Mouse (Mus musculus) hindbrain, embryonic 16.5 days (tissue): ENCODE results near the gene Mrpl30. TPM values are rescaled to one million over a fixed set of nuclear protein-coding genes. Genes with fewer than 3 reads are reported as not detected.

Experiments
- ATAC-seq: fragments of 200-750 bp; cut with Nextera tagmentation; 2 replicates; pipeline ENCODE4 v1.8.0; 2017; ENCODE audit warnings: moderate TSS enrichment, moderate library complexity
- H3K27ac ChIP-seq: fragments of 300-500 bp; sonication (generic); 2 replicates; pipeline ENCODE4 v1.5.1; 2014; ENCODE audit warnings: low read depth, mild to moderate bottlenecking, control low read depth, low read length, moderate library complexity
- H3K27me3 ChIP-seq: fragments of 300-500 bp; sonication (generic); replicated peaks from 2 replicates; pipeline ENCODE4 v1.6.1; 2014; ENCODE audit warnings: low read length; ENCODE audit not compliant: control insufficient read depth, insufficient read depth
- H3K36me3 ChIP-seq: fragments of 300-500 bp; sonication (generic); 2 replicates; pipeline ENCODE4 v1.6.1; 2014; ENCODE audit warnings: mild to moderate bottlenecking, low read length, moderate library complexity, mixed read lengths; ENCODE audit not compliant: control insufficient read depth, insufficient read depth
- H3K4me1 ChIP-seq: fragments of 300-500 bp; sonication (generic); 2 replicates; pipeline ENCODE4 v1.6.1; 2014; ENCODE audit warnings: low read depth, low read length; ENCODE audit not compliant: control insufficient read depth, insufficient read depth
- H3K4me2 ChIP-seq: fragments of 300-500 bp; sonication (generic); 2 replicates; pipeline ENCODE4 v1.6.1; 2014; ENCODE audit warnings: mild to moderate bottlenecking, low read length, control low read depth, moderate library complexity
- H3K4me3 ChIP-seq: fragments of 300-500 bp; sonication (generic); 2 replicates; pipeline ENCODE4 v1.5.1; 2014; ENCODE audit warnings: mild to moderate bottlenecking, low read length, control low read depth, moderate library complexity
- H3K9ac ChIP-seq: fragments of 300-500 bp; sonication (generic); 2 replicates; pipeline ENCODE4 v1.6.1; 2014; ENCODE audit warnings: low read depth, mild to moderate bottlenecking, control low read depth, low read length, moderate library complexity
- H3K9me3 ChIP-seq: fragments of 300-500 bp; sonication (generic); 2 replicates; pipeline ENCODE4 v1.6.1; 2014; ENCODE audit warnings: mild to moderate bottlenecking, low read length, moderate library complexity; ENCODE audit not compliant: control insufficient read depth
- WGBS: fragments of 180-500 bp; shearing (Covaris S2); extraction: QIAGEN DNeasy Blood & Tissue Kit; methylation state at CpG from one replicate; pipeline ENCODE4 v1.1.7; 2014; 5-methylcytosine and 5-hydroxymethylcytosine counted together
- polyA plus RNA-seq: library from polyadenylated mRNA; unstranded; fragments of >200 nt; fragmentation: Nextera tagmentation; extraction: Ambion mirVana; gene quantifications from 2 replicates; pipeline ENCODE4 v1.2.1, GENCODE M21; 2015

Gene Mrpl30
- polyA plus RNA-seq: 231 and 265 TPM in 2 replicates

DNA sequence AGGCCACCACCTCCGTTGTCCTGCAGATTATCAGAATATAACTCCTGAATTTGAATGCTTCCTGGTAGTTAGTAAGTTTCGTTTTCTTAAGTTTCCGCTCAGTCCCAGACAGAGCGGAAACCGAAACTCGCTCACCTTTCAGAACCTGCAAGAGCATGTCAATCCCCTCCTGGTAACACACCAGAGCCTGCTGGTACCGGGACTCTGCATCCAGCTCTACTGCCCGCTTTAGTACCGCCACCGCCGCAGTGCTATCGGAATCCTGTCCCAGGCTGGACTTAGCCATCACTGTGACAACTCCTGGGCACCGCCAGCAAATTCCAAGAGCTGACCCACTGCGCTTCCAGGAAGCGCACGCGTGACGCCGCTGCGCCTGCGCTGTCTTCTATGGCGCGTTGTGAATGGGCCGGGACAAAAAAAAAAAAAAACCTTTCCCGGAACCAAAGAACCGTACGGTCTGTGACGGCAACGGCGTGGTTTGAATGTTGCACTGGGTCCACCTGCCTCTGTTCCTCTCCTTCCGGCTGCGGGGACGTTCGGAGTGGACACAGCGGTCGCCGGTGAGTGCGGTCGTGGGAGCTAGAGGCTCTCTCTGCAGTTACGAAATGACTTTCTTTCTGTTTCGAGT lies at the start of gene Mrpl30, which contains the start of gene Mitd1:
Mrpl30 (plus strand) TSS at position 453 of the 628 bp plus-strand sequence.
Mitd1 (minus strand) TSS at position 387 of the 628 bp plus-strand sequence.
- H3K9ac ChIP-seq: peak within 1 kb of the TSS; percentile 76
- peaks cover 20% of the 10 kb centered on the region for H3K4me1 ChIP-seq
- H3K27ac ChIP-seq: peak within 1 kb of the TSS; percentile 79
- peak within 1 kb of the TSS; percentile 94 for H3K4me2 ChIP-seq
- ATAC-seq: peak; percentile 96
- H3K36me3 ChIP-seq: peaks cover 3% of the 10 kb centered on the region; the same call in 1 of the 2 replicates
- WGBS: under 1% methylated on average over 41 of the region's 41 CpGs
- no peaks in the 10 kb centered on the region for H3K27me3 ChIP-seq
- peak within 1 kb of the TSS; percentile 81 for H3K4me3 ChIP-seq
- H3K9me3 ChIP-seq: no peaks in the 10 kb centered on the region

DNA sequence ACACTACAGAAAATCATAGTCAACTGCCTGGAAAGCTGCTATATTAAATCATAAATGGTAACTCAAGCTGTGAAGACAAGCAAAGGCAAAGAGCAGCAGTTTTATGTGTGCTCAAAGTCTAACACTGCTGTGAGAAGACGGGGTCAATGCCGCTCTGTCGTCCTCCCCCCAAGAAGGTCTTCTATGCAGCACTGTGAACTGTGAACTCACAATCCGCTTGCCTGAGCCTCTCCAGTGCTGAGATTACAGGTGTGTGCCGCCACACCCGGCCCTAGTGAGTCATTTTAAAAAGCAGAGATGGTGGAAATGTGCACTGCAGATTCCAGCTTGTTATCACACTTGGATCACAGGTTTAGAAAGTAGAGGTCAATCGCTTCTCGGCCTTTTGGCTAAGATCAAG lies 43.4 kb upstream of the Mrpl30 start:
- H3K4me2 ChIP-seq: no peak overlapping the region
- H3K4me1 ChIP-seq: no peaks in the 10 kb centered on the region
- no peak overlapping the region for H3K9ac ChIP-seq
- no peaks in the 10 kb centered on the region for H3K36me3 ChIP-seq
- no peaks in the 10 kb centered on the region for H3K9me3 ChIP-seq
- no peak for ATAC-seq
- H3K27me3 ChIP-seq: no peaks in the 10 kb centered on the region
- H3K27ac ChIP-seq: no peak overlapping the region
- WGBS: 87% methylated on average over 8 of the region's 8 CpGs
- no peak overlapping the region for H3K4me3 ChIP-seq

DNA sequence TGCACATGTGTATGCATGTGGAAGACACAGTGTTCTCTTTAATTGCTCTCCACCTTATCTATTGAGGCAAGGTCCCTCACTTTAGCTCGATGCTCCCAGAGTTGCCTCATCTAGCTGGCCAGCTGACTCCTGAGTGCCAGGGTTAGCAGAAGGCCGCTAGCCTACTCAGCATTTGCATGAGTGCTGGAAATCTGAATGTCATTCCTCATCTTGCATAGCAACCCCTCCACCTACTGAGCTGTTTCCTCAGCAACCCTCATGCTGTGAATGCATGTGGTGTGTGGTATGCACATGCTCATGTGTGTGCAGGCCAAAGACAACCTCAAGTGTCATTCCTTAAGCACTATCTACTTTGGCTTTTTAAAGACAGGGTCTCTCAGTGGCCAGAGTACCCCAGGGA lies 39.6 kb upstream of the Mrpl30 start:
- Histone ChIP-seq H3K27ac (no peak overlapping the region), H3K9me3 (no peaks in the 10 kb centered on the region), H3K4me2 (no peak overlapping the region), H3K27me3 (no peaks in the 10 kb centered on the region), H3K4me3 (no peak overlapping the region), H3K4me1 (no peaks in the 10 kb centered on the region), H3K36me3 (0 out of 2 replicates have a peak, but pooled peaks cover 3% of the 10 kb centered on the region), H3K9ac (no peak overlapping the region)
- no peak for ATAC-seq
- WGBS: 45% methylated on average over 2 of the region's 2 CpGs

DNA sequence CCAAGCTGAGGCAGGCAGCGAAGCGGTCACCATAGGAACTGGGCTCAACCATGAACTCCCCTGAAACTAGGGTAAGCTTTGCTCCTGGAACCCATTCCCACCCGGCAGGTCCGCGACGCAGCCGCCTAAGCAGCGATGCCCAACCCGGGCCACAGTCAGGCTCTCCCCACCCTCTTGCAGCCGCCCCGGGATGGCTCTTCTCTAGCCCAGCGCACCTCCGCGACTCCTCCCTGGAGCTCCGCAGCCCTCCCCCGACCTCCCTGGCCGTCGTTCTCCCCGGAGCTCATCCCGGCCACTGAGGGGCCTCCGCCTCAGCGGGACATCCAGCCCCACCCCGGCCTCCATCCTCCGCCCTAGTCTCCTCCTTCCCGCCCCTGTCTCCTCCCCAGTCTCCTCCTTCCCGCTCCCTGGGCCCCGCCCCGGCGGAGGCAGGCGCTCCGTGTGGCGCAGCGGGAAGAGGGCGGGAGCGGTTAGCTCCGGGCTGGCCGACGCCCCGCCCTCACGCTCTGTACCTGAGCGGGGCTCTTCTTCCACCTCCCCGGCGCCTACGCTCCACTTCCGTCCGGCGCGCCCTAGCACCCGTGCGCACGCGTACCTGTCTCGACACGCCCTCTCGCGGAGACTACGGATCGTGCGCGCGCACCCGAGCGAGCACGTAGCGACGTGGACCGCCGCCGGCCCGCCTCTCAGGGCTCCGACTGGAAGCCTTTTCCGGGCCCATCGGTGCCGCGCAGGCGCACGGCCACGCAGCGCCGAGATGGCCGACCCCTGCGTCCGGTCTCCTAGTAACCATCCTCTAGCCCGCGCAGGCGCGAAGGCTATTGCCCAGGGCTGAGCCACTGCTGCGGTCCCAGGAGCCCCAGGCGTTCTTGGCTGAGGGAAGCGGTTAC lies 25.5 kb upstream of the Mrpl30 start:
- Histone ChIP-seq H3K9ac (peak overlapping the region; percentile 86), H3K4me1 (peaks cover 4% of the 10 kb centered on the region), H3K36me3 (no peaks in the 10 kb centered on the region), H3K4me3 (peak overlapping the region; percentile 76), H3K4me2 (peak overlapping the region; percentile 86), H3K9me3 (no peaks in the 10 kb centered on the region), H3K27me3 (peaks cover 3% of the 10 kb centered on the region; the same call in 1 of the 2 replicates), H3K27ac (peak overlapping the region; percentile 94)
- ATAC-seq: peak; percentile 98
- WGBS: under 1% methylated on average over 87 of the region's 90 CpGs

DNA sequence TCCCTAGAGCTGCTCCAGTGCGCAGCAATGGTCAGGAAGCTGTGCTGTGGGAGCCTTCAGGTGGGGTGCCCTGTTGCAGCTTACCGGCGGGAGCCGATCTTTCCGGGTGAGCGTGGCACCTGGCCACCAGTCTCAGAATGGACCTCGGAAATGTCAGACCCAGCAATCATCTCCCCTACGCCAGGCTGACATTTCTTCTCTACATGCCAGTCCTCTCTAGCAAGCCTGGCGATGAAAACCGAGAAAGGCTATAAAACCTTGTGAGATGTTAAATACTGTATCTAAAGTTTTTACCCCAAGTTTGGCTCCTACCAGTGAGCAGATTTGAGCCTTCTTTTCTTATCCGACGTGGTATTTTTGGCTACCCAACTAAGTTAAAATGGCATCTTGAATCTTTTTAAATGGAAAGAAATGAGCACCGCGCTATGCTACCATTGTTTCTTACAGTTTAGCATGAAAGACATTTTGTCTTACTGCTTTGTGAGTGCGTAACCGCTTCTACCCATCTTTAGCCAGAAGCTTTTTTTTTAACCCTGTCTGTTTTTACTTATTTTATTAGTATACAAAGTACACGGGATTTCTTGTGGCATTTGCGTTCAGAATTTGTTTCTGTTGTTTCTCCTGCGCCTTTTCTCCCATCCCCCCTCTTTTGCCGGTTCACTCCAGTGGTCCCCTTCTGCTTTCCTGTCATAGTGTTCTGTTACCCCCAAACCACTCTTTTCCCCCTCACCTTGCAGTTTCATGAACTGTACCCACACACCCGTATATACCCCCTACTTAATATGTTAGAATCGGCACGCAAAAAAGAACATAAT lies 24.7 kb upstream of the Mrpl30 start:
- Histone ChIP-seq H3K4me2 (peak overlapping the region; percentile 86), H3K36me3 (no peaks in the 10 kb centered on the region), H3K9ac (peak overlapping the region; percentile 86), H3K27ac (peak overlapping the region; percentile 94), H3K9me3 (no peaks in the 10 kb centered on the region), H3K4me1 (peaks cover 4% of the 10 kb centered on the region), H3K4me3 (peak overlapping the region; percentile 76), H3K27me3 (peaks cover 5% of the 10 kb centered on the region; the same call in 1 of the 2 replicates)
- ATAC-seq: no peak
- 11% methylated on average over 23 of the region's 23 CpGs for WGBS

DNA sequence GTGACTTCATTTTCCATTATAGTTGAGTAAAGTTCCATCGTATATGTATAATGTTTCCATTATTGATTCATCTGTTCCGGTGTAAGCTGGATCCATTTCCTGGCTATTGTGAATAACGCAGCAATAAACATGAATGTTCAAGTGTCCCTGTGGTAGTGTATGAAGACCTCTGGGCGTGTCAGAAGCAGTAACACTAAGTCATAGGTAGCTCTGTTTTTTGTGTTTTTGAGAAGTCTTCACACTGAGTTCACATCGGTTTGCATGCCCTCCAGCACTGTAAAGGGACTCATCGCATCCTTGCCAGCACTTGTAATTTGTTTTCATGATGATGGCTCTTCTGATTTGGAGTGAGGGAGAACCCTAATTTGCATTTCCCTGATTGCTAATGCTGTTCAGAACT lies 24.0 kb upstream of the Mrpl30 start, which contains the start of gene Tsga10:
Tsga10 (minus strand) TSS at position 144 of the 400 bp plus-strand sequence.
- no peak for ATAC-seq
- H3K4me3 ChIP-seq: peak within 1 kb of the TSS; percentile 76
- H3K4me2 ChIP-seq: peak within 1 kb of the TSS; percentile 86
- 85% methylated on average over 6 of the region's 6 CpGs for WGBS
- peak within 1 kb of the TSS; percentile 94 for H3K27ac ChIP-seq
- H3K9me3 ChIP-seq: no peaks in the 10 kb centered on the region
- peaks cover 5% of the 10 kb centered on the region; the same call in 1 of the 2 replicates for H3K27me3 ChIP-seq
- H3K4me1 ChIP-seq: peaks cover 4% of the 10 kb centered on the region
- H3K9ac ChIP-seq: peak within 1 kb of the TSS; percentile 86
- no peaks in the 10 kb centered on the region for H3K36me3 ChIP-seq

DNA sequence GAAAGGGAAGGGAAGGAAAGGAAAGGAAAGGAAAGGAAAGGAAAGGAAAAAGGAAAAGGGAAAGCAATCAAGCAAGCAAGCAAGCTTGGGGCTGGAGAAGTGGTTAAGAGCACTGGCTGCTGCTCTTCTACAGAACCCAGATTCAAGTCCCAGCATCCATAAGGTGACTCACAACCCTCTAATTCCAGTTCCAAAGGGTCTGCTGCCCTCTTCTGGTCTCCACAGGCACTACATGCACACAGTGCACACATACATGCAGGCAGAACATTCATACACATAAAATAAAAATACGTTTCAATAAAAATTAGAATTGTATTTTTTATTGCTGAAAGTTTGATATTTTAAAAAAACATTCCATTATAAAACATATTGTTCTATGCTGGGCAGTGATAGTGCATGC lies 23.2 kb upstream of the Mrpl30 start:
- Histone ChIP-seq H3K9ac (no peak overlapping the region), H3K9me3 (no peaks in the 10 kb centered on the region), H3K4me2 (no peak overlapping the region), H3K27ac (no peak overlapping the region), H3K4me1 (peaks cover 8% of the 10 kb centered on the region), H3K36me3 (no peaks in the 10 kb centered on the region), H3K4me3 (no peak overlapping the region), H3K27me3 (peaks cover 5% of the 10 kb centered on the region; the same call in 1 of the 2 replicates)
- no peak for ATAC-seq
- 77% methylated on average over 1 of the region's 1 CpGs for WGBS

DNA sequence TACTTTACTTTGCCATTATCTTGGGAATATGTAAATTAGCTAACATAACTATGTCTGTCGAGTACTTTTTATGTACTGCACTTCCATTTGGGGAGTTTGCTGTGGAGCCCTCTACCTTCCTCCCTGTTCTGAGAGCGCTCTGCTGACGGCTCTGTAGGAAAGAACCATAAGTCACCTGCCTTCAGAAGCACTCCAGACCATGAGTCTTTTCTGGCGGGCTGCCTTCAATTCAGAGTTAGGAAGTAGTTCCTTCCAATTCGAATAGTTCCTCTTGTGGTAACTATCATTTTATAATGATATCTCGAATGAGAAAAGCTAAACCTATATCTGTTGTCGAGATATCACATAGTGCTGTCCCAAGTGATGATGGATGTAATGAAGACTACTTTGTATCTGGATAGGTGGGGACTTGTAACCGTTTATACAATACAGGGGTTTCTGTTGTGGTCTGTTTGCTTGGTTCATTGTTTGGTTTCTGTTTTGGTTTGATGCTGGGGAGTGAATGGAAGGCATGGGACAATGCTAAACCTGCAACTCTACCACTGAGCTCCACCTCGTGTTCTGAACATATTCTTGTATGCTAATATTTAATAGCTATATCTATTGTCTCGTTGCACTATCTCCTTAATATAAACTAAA lies 22.5 kb upstream of the Mrpl30 start:
- Histone ChIP-seq H3K9me3 (no peaks in the 10 kb centered on the region), H3K36me3 (no peaks in the 10 kb centered on the region), H3K9ac (no peak overlapping the region), H3K27ac (no peak overlapping the region), H3K4me2 (no peak overlapping the region), H3K27me3 (peaks cover 5% of the 10 kb centered on the region; the same call in 1 of the 2 replicates), H3K4me1 (peaks cover 11% of the 10 kb centered on the region), H3K4me3 (no peak overlapping the region)
- 78% methylated on average over 10 of the region's 10 CpGs for WGBS
- ATAC-seq: no peak
